Mouse (Mus musculus) hindbrain, postnatal 0 days (tissue): ENCODE measurements around the gene Dip2b. TPM values are rescaled to one million over a fixed set of nuclear protein-coding genes. Genes with fewer than 3 reads are reported as not detected.

ENCODE experiments used
- ATAC-seq: fragments of 200-750 bp; cut with Nextera tagmentation; 2 replicates; pipeline ENCODE4 v1.8.0; 2017; ENCODE audit warnings: mild to moderate bottlenecking, moderate TSS enrichment, moderate library complexity
- DNase-seq: peaks from one replicate; pipeline ENCODE4 v3.0.0-alpha.2; 2015; ENCODE audit warnings: low spot score
- H3K27ac ChIP-seq: fragments of 300-500 bp; sonication (generic); 2 replicates; pipeline ENCODE4 v1.5.1; 2014; ENCODE audit warnings: mild to moderate bottlenecking
- H3K27me3 ChIP-seq: fragments of 300-500 bp; sonication (generic); 2 replicates; pipeline ENCODE4 v1.6.1; 2014; ENCODE audit warnings: low read length, mixed read lengths; ENCODE audit not compliant: insufficient read depth
- H3K36me3 ChIP-seq: fragments of 300-500 bp; sonication (generic); 2 replicates; pipeline ENCODE4 v1.6.1; 2014; ENCODE audit warnings: low read length, mixed read lengths; ENCODE audit not compliant: insufficient read depth
- H3K4me1 ChIP-seq: fragments of 300-500 bp; sonication (generic); 2 replicates; pipeline ENCODE4 v1.6.1; 2014; ENCODE audit warnings: antibody characterized with exemption, low read length, mixed read lengths; ENCODE audit not compliant: insufficient read depth
- H3K4me2 ChIP-seq: fragments of 300-500 bp; sonication (generic); 2 replicates; pipeline ENCODE4 v1.6.1; 2014; ENCODE audit warnings: low read depth, mild to moderate bottlenecking, low read length, moderate library complexity, mixed read lengths
- H3K4me3 ChIP-seq: fragments of 300-500 bp; sonication (generic); 2 replicates; pipeline ENCODE4 v1.5.1; 2014; ENCODE audit warnings: low read length
- H3K9ac ChIP-seq: fragments of 300-500 bp; sonication (generic); replicated peaks from 2 replicates; pipeline ENCODE4 v1.6.1; 2014; ENCODE audit warnings: mild to moderate bottlenecking, low read length, moderate library complexity, mixed read lengths
- H3K9me3 ChIP-seq: fragments of 300-500 bp; sonication (generic); 2 replicates; pipeline ENCODE4 v1.6.1; 2016; ENCODE audit warnings: low read length, mixed read lengths
- CTCF ChIP-seq: IDR thresholded peaks from 2 replicates; pipeline ENCODE4 v1.5.1; 2016; ENCODE audit warnings: antibody characterized with exemption, control low read depth, low read depth
- WGBS: fragments of 180-500 bp; shearing (Covaris S2); extraction: QIAGEN DNeasy Blood & Tissue Kit; methylation state at CpG from one replicate; pipeline ENCODE4 v1.1.7; 2014; 5-methylcytosine and 5-hydroxymethylcytosine counted together
- polyA plus RNA-seq: library from polyadenylated mRNA; unstranded; fragments of >200 nt; fragmentation: Nextera tagmentation; extraction: Ambion mirVana; gene quantifications from 2 replicates; pipeline ENCODE4 v1.2.1, GENCODE M21; 2015
- total RNA-seq: library from RNA; depleted of rRNA; stranded (reverse); fragments of >200 nt; gene quantifications from 2 replicates; pipeline ENCODE4 v1.2.3, GENCODE M21; 2014

Gene Dip2b
- total and polyA plus RNA-seq, 2 experiments from 2014 or later, result 11.9 to 44.7 TPM

DNA sequence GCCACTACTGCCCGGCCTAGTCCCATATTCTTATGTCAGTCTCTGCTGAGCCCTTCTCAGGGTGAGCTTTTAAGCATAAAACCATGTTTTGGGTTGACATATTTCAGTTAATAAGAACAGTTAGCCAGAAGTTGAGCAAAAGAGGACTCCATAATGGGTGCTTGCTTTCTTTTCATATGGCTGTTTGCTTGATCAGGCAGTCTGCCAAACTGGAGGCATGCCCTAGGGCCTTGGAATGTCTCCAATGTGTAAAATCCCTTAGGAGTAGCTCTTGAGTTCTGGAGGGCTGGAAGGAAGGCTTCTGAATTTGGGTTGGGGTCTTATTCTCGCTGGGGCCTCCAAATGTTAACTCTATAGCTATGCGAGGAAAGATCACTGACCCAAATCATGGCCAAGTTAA lies 5.9 kb upstream of the Dip2b start:
- no peak overlapping the region for H3K9ac ChIP-seq
- DNase-seq, result no peak
- no peaks in the 10 kb centered on the region for H3K27me3 ChIP-seq
- H3K4me3 ChIP-seq, result no peak overlapping the region
- TF ChIP-seq CTCF, result no peak
- H3K27ac ChIP-seq, result no peak overlapping the region
- no peak for ATAC-seq
- H3K4me1 ChIP-seq, result no peaks in the 10 kb centered on the region
- no peaks in the 10 kb centered on the region for H3K36me3 ChIP-seq
- H3K4me2 ChIP-seq, result no peak overlapping the region
- no peaks in the 10 kb centered on the region for H3K9me3 ChIP-seq
- 77% methylated on average over 3 of the region's 3 CpGs for WGBS

DNA sequence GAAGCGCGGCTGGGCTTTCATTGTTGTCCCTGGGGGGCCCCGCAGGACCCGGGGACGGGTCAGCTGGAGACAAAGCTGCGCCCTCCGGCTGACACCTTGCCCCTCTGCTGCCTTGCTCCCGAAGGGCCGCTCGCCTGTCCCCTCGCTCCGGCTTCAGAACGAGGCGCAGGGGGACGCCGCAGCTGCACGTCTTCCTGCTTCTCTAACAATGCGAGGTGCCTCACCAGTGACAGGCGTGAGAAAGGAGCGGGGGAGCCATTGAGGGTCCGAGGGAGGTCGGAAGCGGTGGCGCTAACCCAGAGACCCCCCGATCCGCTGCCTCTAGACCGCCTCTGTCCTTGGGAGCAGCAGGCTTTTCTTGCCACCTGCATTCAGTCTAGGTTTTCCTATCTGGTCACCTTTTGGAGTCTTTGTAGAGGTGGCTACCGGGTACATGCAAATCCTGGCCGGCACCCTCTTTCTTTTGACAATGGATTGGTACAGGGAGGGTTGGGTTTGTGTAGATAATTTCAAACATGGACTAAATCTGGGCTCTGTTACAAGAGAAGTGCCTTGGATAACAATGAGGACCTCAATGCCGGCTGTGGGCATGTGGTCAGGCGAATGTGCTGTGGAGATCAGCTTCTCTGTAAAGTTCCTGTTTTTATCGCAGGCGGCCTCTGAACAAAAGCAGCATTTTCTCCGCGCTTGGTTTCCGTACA lies 687 bp downstream of the Dip2b start:
- H3K27me3 ChIP-seq, result no peaks in the 10 kb centered on the region
- under 1% methylated on average over 34 of the region's 36 CpGs for WGBS
- H3K9me3 ChIP-seq, result no peaks in the 10 kb centered on the region

DNA sequence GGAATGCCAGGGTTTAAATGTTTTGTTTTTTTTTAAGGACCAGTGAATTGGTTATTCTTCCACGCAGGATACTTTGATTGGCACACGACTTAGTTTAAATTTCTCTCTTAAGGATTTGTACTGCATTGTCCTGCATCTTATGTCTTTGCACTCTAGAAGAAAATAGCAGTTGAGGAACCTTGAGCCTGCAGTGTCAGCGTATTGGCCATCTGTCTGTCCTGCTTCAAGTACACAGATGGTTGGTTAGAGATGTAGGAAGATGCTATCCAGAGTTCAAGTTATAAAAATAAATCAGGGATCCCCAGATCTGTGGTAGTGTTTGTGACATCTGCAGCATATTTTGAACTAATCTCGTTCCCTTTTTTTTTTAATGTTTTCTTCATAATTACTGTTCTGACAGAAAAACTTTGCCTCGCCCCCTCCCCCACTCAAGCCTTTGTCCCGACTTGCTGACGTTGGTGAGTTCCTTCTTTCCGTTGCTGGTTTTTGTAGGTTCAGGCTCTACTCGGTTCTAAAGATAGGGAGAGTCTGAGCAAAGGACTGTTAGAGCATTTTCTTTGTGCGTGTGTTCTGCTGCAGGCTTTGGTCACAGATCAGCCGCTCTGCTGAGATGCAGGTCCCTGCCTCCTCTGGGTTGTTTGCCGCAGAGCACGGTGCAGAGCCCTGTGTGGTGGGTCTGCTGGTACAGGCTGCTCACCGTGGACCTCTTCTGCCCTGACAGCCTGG lies 2.2 kb downstream of the Dip2b start:
- WGBS, result 15% methylated on average over 14 of the region's 14 CpGs

More for the DNA sequence above, 687 bp downstream of the Dip2b start:
- Histone ChIP-seq H3K4me3 (peak overlapping the region; percentile 98), H3K4me1 (peaks cover 22% of the 10 kb centered on the region), H3K9ac (peak overlapping the region; percentile 99), H3K36me3 (no peaks in the 10 kb centered on the region), H3K27ac (peak overlapping the region; percentile 100), H3K4me2 (peak overlapping the region; percentile 79)
- no peak for TF ChIP-seq CTCF
- DNase-seq, result peak; percentile 72
- ATAC-seq, result peak; percentile 69

DNA sequence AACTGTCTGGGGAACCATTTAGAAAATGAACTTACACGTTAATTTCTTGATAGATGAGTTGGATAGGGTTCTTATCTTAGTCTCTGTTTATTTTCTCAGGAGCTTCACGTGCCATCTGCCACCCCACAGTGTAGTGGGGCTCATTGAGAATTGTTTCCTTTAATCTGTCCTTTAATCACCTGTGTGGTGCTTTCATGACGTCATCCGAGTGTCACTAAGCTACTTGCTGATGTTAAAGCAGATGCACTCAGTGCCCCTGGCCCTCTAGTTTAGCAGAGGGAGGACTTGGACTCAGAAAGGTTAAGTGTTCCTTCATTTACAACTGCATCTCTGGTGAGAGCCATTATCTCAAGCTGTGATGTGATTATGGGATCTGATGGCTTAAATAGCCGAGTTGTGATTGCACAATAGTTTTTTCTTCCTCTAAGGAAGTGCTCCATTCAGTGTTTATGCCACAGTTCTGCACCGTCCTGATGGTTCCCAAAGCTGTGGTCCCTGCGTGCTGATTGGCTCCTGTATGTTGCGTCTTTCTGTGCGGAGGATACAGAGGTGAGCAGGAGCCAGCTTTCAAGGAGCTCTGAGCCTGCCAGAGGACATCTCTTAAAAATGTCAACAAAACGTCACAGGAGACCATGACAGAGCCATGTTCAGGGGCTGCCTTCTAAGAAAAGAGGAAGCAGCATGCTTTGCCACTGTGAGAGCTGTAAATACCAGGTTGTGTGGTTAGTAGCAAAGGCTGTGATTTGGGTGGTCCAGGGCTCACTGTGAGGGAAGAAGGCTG lies 3.0 kb downstream of the Dip2b start:
- DNase-seq (peak; percentile 27), ATAC-seq (no peak)
- H3K4me1 ChIP-seq, result peaks cover 25% of the 10 kb centered on the region
- H3K27ac ChIP-seq, result no peak overlapping the region
- peak overlapping the region; percentile 79 for H3K4me2 ChIP-seq
- H3K9me3 ChIP-seq, result no peaks in the 10 kb centered on the region
- WGBS, result 31% methylated on average over 10 of the region's 10 CpGs
- TF ChIP-seq CTCF, result no peak
- H3K36me3 ChIP-seq, result no peaks in the 10 kb centered on the region
- H3K9ac ChIP-seq, result peak overlapping the region; percentile 99; the same call in 1 of the 2 replicates
- peak overlapping the region; percentile 98 for H3K4me3 ChIP-seq
- no peaks in the 10 kb centered on the region for H3K27me3 ChIP-seq

More for the DNA sequence above, 2.2 kb downstream of the Dip2b start:
- peak overlapping the region; percentile 98 for H3K4me3 ChIP-seq
- peak overlapping the region; percentile 99; the same call in 1 of the 2 replicates for H3K9ac ChIP-seq
- H3K27ac ChIP-seq, result no peak overlapping the region
- no peaks in the 10 kb centered on the region for H3K36me3 ChIP-seq
- no peaks in the 10 kb centered on the region for H3K9me3 ChIP-seq
- H3K4me1 ChIP-seq, result peaks cover 25% of the 10 kb centered on the region
- no peaks in the 10 kb centered on the region for H3K27me3 ChIP-seq
- ATAC-seq (no peak), DNase-seq (peak; percentile 34)
- TF ChIP-seq CTCF, result no peak
- peak overlapping the region; percentile 79 for H3K4me2 ChIP-seq

DNA sequence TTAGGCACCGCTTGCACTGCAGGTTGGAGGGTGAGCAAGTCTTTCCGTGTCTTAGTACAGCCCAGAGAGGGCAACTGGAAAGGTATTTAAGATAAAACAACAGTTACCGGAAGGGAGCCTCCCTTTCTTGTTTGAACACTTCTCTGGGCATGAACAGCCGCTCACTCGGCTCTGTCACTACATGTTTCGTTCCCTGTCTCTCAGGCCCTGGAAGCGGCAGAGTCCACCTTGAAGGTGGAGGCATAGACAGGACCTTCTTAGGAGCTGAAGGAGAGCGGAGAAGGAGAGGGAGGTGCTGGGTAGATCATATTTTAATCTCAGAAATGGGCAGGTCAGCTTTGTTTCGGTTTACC lies 3.6 kb downstream of the Dip2b start:
- no peaks in the 10 kb centered on the region for H3K9me3 ChIP-seq
- no peaks in the 10 kb centered on the region for H3K27me3 ChIP-seq
- peak overlapping the region; percentile 79 for H3K4me2 ChIP-seq
- WGBS, result 70% methylated on average over 9 of the region's 9 CpGs
- H3K36me3 ChIP-seq, result no peaks in the 10 kb centered on the region
- H3K4me3 ChIP-seq, result no peak overlapping the region
- H3K4me1 ChIP-seq, result peaks cover 25% of the 10 kb centered on the region
- no peak overlapping the region for H3K27ac ChIP-seq
- no peak overlapping the region for H3K9ac ChIP-seq
- DNase-seq, result no peak
- no peak for TF ChIP-seq CTCF
- ATAC-seq, result no peak

DNA sequence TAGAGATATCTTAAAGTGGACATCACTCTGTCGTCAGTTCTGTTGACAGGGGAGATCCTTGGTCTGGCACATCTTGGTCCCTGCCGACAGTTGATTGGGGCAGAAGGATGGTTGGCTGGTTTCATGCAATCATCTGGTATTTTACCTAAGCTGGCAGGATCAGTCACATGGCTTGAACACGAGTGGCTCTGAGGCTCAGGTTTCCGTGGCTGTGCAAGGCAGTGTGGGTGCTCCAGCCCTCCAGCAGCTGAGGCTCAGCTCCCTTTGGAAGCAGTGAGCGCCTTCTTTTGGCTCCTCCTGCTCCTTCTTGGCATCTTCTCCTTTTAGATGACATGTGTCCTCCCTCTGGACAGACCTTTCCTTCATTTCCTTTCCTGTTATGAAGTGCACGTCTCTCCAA lies 7.1 kb downstream of the Dip2b start:
- ATAC-seq (no peak), DNase-seq (no peak)
- no peak overlapping the region for H3K27ac ChIP-seq
- H3K9me3 ChIP-seq, result no peaks in the 10 kb centered on the region
- H3K27me3 ChIP-seq, result no peaks in the 10 kb centered on the region
- H3K9ac ChIP-seq, result no peak overlapping the region
- H3K4me2 ChIP-seq, result no peak overlapping the region
- TF ChIP-seq CTCF, result no peak
- 42% methylated on average over 6 of the region's 6 CpGs for whole genome bisulfite sequencing
- peaks cover 19% of the 10 kb centered on the region for H3K4me1 ChIP-seq
- no peak overlapping the region for H3K4me3 ChIP-seq
- H3K36me3 ChIP-seq, result no peaks in the 10 kb centered on the region
